Mouse (Mus musculus) layer of hippocampus, adult 2 months (tissue): ENCODE data around the gene Zfr. TPM values are rescaled to one million over a fixed set of nuclear protein-coding genes. Genes with fewer than 3 reads are reported as not detected.
"Not testable (repeated sequence)": the region's sequence is repeated elsewhere in the genome, so short reads cannot be mapped to it uniquely, and the experiment has no call there.

ENCODE experiments used
- DNase-seq, 2 experiments: peaks; one replicate each; pipeline ENCODE4 v3.0.0; 2022; ENCODE audit warnings: low spot score in 2 of 2
- H3K27ac ChIP-seq: fragments of 200-600 bp; 2 replicates; pipeline ENCODE4 v1.8.1; 2022
- H3K4me3 ChIP-seq: fragments of 200-600 bp; 2 replicates; pipeline ENCODE4 v1.8.1; 2022; ENCODE audit warnings: mild to moderate bottlenecking
- CTCF ChIP-seq: fragments of 200-600 bp; conservative IDR thresholded peaks from 2 replicates; pipeline ENCODE4 v1.8.1; 2022; ENCODE audit warnings: antibody characterized with exemption, mild to moderate bottlenecking, moderate library complexity
- total RNA-seq, 2 experiments: library from RNA; stranded (reverse); gene quantifications; 2 replicates each; pipeline ENCODE4 v1.2.3; 2021

The Zfr gene
- total RNA-seq, 2 experiments from 2014 or later, result 357 TPM

GRCm38 (mm10) chr15:12114546-12114945 is 3.1 kb upstream of the Zfr start:
- H3K27ac ChIP-seq, result no peak overlapping the region
- DNase-seq, result no peak
- H3K4me3 ChIP-seq, result no peak overlapping the region
- TF ChIP-seq CTCF, result no peak

DNA sequence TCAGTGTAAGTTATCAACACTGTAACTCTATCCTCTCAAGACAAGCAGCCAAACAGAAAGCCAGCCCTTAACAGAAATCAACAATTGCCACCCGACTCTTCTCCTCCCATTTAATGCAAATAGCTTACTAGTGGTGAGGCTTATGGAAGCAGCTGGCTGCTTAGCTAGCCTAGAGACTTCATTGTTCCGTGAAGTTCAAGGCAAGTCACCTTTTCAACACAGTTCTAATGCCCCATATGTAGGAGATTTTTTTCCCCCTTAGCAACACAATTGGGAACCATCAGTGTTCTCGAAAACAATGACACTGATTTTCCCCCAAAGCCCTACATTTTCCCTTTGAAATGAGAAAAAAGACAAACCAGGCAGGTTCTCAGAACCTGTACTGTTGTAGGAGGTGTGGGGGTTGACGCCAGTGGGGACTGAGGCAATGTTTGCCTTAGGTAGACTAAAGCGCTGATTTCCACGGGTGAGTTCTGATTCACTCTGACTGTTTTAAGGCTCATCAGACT is 1.9 kb upstream of the Zfr start:
- Histone ChIP-seq H3K4me3 (no peak overlapping the region), H3K27ac (no peak overlapping the region)
- DNase-seq, result no peak
- no peak for TF ChIP-seq CTCF

GRCm38 (mm10) chr15:12118093-12118431 is 431 bp downstream of the Zfr start:
- H3K4me3 ChIP-seq, result peak overlapping the region; percentile 96
- peak overlapping the region; percentile 100 for H3K27ac ChIP-seq
- no peak for TF ChIP-seq CTCF
- DNase-seq, result no peak

DNA sequence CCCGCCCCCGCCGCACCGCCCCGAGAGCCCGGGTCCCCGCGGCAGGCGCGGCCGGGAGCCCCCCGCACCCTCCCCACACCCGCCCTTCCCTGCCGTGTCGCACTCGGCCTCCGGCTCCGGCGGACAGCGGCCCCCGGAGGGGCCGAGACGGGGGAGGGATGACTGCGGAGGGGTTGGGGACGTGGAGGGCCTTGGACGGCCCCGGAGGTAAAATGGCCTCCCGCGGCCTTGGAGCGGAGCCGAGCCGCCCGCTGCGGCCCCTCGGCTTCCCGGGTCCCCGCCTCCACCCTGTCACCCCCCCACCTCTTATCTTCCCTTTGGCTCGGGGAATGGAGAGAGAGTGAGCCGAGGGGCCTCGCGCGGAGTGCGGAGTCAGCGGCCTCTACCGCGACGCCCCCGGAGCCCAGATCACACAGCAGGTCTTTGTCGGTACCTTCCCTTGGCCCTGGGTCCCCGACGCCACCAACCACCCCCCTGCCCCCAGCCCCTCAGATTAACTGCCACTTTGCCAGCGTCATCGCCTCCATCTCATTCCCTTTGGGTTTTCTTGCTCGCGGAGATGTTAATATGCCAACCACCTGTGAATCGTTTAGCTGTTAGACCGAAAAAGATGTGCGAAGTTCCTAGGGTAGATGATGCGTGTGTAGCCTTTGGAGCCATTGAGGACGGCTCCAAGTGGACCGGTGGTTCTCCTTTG is 949 bp downstream of the Zfr start:
- no peak for DNase-seq
- TF ChIP-seq CTCF, result no peak
- H3K27ac ChIP-seq, result peak overlapping the region; percentile 100
- peak overlapping the region; percentile 96 for H3K4me3 ChIP-seq

DNA sequence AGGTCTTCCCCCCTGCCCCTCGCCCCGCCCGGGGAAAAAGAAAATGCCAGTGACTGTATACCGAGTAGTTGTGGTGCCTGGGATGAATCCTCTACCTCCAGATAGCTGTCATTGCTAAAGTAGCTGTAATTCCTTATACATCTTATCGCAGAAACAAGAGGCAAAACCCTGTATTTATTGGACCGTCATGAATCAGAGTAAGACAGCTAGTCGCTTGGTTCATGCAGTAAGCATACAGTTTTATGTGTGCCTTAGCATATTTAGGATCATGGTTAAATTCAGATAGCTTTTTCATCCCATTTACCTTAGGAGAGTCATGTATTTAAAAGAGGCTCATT is 1.5 kb downstream of the Zfr start:
- H3K27ac ChIP-seq, result peak overlapping the region; percentile 100

DNA sequence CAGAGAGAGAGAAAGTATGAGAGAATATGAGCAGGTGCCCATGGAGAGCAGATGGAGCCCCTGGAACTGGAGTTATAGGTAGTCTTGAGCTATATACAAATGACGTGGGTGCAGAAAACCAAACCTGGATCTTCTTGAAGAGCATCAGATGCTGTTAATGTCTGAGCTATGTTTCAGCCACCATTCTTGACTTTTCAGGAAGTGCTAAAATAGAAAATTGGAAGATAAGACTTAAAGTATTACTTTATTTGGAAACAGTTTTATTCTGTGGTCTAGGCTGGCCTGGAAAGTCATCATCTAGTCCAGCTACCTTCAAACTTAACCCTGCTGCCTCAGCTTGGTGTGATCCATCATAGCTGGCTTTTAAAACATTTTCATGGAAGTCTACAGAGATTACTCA is 7.3 kb downstream of the Zfr start:
- H3K4me3 ChIP-seq, result no peak overlapping the region
- DNase-seq, result no peak
- no peak overlapping the region for H3K27ac ChIP-seq
- TF ChIP-seq CTCF, result no peak

More for the DNA sequence above, 1.5 kb downstream of the Zfr start:
- no peak for DNase-seq
- H3K4me3 ChIP-seq, result peak overlapping the region; percentile 96
- TF ChIP-seq CTCF, result no peak

- H3K4me3 ChIP-seq, DNase-seq, H3K27ac ChIP-seq: not testable (repeated sequence)
Observed at GRCm38 (mm10) chr15:12130871-12131270, 13.2 kb downstream of the Zfr start.

- Histone ChIP-seq H3K27ac (peak overlapping the region; percentile 56; the same call in 1 of the 2 replicates), H3K4me3 (no peak overlapping the region)
- DNase-seq, result no peak
- TF ChIP-seq CTCF, result no peak
Observed at GRCm38 (mm10) chr15:12134546-12134945, 16.9 kb downstream of the Zfr start.

- no peak for DNase-seq
- no peak overlapping the region for H3K4me3 ChIP-seq
- no peak for TF ChIP-seq CTCF
- H3K27ac ChIP-seq, result peak overlapping the region; percentile 56
Observed at GRCm38 (mm10) chr15:12135368-12135767, 17.7 kb downstream of the Zfr start.

DNA sequence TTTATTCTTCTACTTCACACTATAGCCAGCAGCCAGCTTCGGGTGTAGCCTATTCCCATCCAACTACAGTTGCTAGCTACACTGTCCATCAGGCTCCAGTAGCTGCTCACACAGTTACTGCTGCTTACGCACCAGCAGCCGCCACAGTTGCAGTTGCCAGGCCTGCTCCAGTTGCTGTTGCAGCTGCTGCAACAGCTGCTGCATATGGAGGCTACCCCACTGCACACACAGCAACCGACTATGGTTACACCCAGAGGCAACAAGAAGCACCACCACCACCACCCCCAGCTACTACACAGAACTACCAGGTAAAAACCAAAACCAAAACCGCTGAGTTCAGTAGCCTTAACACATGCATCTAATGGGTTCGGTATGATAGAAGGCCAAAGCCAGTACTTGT is 18.7 kb downstream of the Zfr start:
- H3K27ac ChIP-seq, result 0 out of 2 replicates have a peak overlapping the region, but pooled peaks have one; percentile 41
- no peak for TF ChIP-seq CTCF
- H3K4me3 ChIP-seq, result no peak overlapping the region
- DNase-seq, result no peak

DNA sequence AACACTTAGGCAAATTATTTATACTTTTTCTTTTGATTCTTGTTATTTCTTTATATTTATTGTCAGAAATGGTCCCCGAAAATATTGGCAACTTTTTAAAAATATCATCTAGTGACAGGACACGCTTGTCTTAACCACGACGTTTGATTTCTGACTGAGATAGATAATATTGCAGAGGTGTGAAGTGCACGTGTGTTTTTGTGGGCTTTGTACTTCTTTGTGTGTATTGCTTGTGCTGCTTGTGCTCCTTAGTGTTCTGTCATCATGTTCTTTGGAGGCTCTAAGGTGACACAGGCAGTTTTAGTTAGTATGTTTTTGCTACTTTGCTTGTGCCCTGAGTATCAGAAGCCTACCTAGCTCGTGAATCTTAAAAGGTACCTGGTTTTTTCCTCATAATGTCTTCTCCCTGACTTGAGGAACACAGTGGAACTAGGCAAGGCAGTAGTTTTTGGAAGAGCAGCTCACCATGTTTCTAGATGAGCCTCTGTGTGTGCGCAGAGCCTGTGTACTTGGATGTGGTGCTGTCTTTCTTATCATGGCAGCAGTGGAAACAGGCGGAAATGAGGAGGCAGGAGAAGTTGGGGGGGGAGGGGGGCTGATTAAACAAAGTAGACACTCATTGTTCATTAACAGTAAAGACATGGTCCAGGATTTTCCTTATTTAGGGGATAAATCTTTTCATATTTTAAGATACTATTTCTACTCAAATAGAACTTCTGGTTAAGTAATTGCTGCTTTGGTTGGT is 23.5 kb downstream of the Zfr start:
- no peak overlapping the region for H3K27ac ChIP-seq
- no peak for DNase-seq
- TF ChIP-seq CTCF, result no peak
- H3K4me3 ChIP-seq, result no peak overlapping the region

DNA sequence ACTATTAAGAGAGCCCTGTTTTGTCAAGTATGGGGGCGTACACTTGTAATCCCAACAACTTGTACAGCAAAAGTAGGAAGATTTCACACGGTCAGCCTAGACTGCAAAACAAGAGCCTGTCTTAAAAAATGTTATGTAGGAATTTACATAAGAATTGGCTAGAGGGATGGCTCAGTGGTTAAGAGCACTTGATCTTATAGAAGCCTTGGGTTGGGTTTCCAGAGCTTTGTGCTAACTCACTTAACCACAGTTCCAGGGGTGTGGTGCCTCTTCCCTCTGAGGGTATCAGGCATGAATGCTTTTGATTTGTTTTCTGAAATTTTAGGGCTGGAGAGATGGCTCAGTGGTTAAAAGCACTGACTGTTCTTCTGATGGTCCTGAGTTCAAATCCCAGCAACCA is 29.8 kb downstream of the Zfr start:
- Histone ChIP-seq H3K4me3 (no peak overlapping the region), H3K27ac (no peak overlapping the region)
- DNase-seq, result no peak
- no peak for TF ChIP-seq CTCF

DNA sequence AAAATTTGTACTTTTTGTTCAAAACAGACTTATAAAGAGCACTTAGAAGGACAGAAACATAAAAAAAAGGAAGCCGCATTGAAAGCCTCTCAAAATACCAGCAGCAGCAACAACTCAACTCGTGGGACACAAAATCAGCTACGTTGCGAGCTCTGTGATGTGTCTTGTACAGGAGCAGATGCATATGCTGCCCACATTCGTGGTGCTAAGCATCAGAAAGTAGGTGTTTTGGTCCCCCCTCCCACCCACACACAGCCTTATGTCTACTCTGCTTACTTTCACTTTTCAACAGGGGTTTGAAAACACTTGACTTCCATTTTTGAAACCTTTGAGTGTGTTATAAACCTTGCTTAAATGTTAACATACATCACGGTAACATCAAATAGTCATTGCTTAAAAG is 31.9 kb downstream of the Zfr start:
- peak overlapping the region; percentile 78 for H3K27ac ChIP-seq
- DNase-seq, result peak; percentile 49 to 70
- H3K4me3 ChIP-seq, result no peak overlapping the region
- TF ChIP-seq CTCF, result no peak

DNA sequence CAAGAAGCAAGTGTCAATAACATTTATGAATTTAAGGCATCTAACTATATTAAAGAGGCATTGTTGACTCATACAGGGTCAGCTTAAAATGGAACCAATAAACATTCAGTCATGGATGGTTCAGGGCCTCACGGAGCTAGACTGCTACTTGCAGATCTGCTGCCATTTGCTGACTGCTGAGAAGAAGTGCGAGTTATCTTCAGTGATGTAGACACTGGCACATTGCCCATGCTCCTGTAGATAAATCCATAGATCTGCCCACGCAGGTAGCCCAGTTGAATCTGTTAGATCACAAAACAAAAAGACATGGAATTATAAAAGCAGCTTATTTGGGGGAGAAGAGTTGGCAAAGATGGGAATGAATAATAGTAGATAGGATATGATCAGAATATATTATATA is 36.1 kb downstream of the Zfr start:
- no peak for TF ChIP-seq CTCF
- peak in 1 of 2 experiments; percentile 39 for DNase-seq
- Histone ChIP-seq H3K27ac (0 out of 2 replicates have a peak overlapping the region, but pooled peaks have one; percentile 1), H3K4me3 (no peak overlapping the region)
